Mouse (Mus musculus): ENCODE data around the gene Med22. TPM values are rescaled to one million over a fixed set of nuclear protein-coding genes. Genes with fewer than 3 reads are reported as not detected.

The Med22 gene
- 25.6 and 26.8 TPM in 2 replicates for polyA plus RNA-seq (2011; ENCODE audit: insufficient read length, low read depth, missing spikeins)

DNA sequence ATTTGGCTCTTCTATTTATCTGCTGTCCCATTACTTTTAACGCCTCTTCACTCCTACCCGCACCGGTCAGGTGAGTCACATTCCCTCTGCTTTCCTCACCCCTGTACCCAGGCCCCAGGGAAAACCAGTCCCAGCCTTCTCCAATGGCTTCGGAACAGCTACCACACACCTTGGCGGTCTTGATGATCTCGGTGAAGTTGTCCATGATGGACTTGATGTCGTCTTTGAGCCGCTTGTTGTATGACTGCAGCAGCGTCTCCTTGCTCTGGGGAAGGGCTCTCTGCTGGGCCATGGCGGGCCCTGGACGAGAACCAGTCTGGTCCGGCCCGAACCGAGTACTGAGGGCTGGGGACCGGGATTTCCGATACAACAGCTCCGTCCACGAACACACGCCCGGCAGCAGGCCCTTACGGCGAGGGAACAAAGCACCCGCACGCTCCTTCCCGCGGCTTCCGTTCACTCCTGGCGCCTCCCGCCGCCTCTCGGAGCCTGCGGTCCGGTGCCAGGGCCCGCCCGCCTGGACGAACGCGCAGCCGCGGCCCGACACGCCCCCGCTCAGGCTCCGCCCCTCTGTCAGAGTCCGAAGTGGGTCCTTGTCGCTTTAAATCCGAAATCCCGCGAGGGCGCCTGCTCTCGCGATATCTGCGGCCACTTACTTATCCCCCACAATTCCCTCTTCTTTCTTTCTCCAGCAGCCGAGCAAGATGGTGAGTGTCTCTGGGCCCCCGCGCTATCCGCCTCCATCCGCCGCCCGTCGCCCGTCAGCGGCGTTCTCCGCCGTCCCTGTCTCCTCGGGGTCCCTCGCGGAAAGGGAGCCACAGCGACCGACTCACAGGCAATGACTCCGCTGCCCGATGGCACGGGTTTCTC, at the start of gene Med22, which contains the start of gene Rpl7a:
Gene Med22 (minus strand): TSS at position 554 of the 870 bp plus-strand sequence.
Gene Rpl7a (plus strand): TSS at position 641 of the 870 bp plus-strand sequence.
- peak; percentile 82 for TF ChIP-seq POLR2A (IDR thresholded peaks at IDR 0.05; ENCODE audit: low read depth, low read length)
- TF ChIP-seq CTCF (IDR thresholded peaks at IDR 0.05; ENCODE audit: borderline replicate concordance, insufficient read depth, low read length) = no peak
- Histone ChIP-seq H3K4me3 (ENCODE audit: insufficient read depth, low read length) (peak within 1 kb of the TSS; percentile 87), H3K4me1 (ENCODE audit: control insufficient read depth, insufficient read depth, low read length) (peaks cover 2% of the 10 kb centered on the region), H3K27ac (ENCODE audit: insufficient read depth, low read length) (peak within 1 kb of the TSS; percentile 75)

DNA sequence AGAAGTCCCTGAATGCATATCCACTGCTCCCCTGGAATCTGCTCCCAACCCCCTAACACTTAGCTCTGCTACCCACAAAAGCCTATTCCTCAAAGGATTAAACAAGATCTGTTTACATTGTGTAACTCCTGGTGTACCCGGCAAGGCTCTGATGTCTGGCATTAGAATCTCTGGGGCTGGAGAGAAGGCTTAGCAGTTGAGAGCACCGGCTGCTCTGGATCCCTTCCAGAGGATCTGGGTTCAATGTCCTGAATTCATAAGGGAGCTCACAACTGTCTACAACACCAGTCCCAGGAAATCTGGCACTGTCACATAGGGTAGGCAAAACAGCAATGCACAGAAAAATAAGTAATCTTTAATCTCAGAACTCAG, 47.0 kb upstream of the Med22 start:
- no peaks in the 10 kb centered on the region; the same call in 1 of the 2 replicates for H3K4me1 ChIP-seq (ENCODE audit: control insufficient read depth, insufficient read depth, low read length)
- H3K27ac ChIP-seq (ENCODE audit: insufficient read depth, low read length) = no peak overlapping the region
- TF ChIP-seq POLR2A (IDR thresholded peaks at IDR 0.05; ENCODE audit: low read depth, low read length) = no peak
- no peak for TF ChIP-seq CTCF (IDR thresholded peaks at IDR 0.05; ENCODE audit: borderline replicate concordance, insufficient read depth, low read length)
- no peak overlapping the region for H3K4me3 ChIP-seq (ENCODE audit: insufficient read depth, low read length)

DNA sequence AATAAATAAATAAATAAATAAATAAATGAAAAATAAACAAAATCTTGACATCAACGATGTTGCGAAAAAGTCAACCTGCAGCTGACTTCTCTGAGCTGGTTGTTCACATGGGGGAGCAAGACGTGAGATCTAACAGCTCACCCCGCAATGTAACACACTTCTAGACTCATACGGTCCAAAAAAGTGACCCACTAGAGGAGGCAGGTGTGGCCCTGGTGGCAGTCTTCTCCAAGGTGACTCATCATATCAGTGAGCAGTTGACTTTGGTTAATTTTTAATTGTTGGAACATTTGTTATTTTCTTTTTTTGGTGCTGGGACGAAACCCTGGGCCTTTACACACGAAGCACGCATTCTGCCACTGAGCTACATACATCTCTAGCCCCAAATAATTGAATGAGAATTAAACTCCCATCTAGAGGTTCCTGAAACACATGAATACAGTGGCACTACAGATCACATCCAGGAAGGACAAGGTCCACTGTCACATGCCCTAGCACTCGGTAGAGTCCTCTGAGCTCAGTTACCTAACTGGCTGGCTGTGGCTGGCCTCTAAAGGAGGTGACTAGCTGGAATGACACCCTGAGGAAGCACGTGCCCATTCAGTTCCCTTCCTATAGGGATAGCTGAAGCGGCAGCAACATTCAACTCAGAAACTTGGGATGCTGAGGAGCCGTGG, 46.5 kb upstream of the Med22 start:
- no peak overlapping the region for H3K27ac ChIP-seq (ENCODE audit: insufficient read depth, low read length)
- H3K4me1 ChIP-seq (ENCODE audit: control insufficient read depth, insufficient read depth, low read length) = no peaks in the 10 kb centered on the region; the same call in 1 of the 2 replicates
- H3K4me3 ChIP-seq (ENCODE audit: insufficient read depth, low read length) = no peak overlapping the region
- TF ChIP-seq POLR2A (IDR thresholded peaks at IDR 0.05; ENCODE audit: low read depth, low read length) = no peak
- no peak for TF ChIP-seq CTCF (IDR thresholded peaks at IDR 0.05; ENCODE audit: borderline replicate concordance, insufficient read depth, low read length)

DNA sequence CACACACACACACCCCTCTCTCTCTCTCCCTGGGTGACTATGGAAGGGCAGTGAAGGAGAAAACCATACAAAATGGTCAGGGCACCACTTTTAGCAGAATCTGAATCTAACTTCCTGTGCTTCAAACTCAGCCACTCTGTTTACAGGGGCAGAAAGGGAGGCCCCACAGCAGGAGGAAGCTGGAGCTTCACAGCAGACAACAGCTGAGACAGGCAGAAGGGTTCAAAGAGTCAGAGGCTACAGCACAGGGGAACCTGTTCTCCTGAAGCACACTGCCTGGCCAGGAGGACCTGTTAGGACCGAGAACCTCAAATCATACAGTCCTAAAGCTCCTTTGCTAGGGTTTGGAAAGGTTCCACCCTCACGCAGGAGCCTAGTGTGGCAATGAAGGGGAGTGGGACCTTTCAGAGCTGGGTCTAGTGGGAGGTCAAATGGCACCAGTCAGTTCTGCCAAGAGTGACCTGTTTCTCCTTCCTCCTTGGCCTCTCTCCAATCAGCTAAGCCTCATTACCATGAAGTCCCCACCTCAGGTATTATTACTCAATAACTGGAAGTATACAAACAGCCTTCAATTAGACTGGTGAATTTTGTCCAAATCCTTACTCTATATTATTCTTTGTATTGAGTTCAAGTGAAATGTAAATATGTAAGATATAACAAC, 44.4 kb upstream of the Med22 start:
- no peaks in the 10 kb centered on the region for H3K4me1 ChIP-seq (ENCODE audit: control insufficient read depth, insufficient read depth, low read length)
- no peak overlapping the region for H3K27ac ChIP-seq (ENCODE audit: insufficient read depth, low read length)
- no peak overlapping the region for H3K4me3 ChIP-seq (ENCODE audit: insufficient read depth, low read length)
- no peak for TF ChIP-seq CTCF (IDR thresholded peaks at IDR 0.05; ENCODE audit: borderline replicate concordance, insufficient read depth, low read length)

DNA sequence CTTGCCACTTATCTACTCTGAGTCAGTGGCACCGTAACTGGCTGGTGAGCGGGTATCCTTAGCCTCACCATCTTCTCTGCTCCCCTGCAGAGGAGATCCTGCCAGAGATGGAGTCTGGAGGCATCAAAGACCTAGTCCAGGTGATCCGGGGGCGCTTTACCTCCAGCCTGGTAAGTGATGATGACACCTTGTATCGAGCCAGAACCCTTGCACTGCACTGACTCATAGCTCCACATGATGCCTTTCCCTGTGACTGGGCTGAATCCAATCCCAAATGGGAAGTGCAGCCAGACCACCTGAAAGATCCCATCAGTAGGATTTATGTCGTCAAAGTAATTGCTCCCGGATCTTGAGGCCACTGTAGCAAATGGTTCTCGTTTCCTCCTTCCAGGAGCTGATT, 42.4 kb upstream of the Med22 start:
- no peaks in the 10 kb centered on the region for H3K4me1 ChIP-seq (ENCODE audit: control insufficient read depth, insufficient read depth, low read length)
- no peak overlapping the region for H3K4me3 ChIP-seq (ENCODE audit: insufficient read depth, low read length)
- TF ChIP-seq CTCF (IDR thresholded peaks at IDR 0.05; ENCODE audit: borderline replicate concordance, insufficient read depth, low read length) (no peak), POLR2A (IDR thresholded peaks at IDR 0.05; ENCODE audit: low read depth, low read length) (no peak)
- H3K27ac ChIP-seq (ENCODE audit: insufficient read depth, low read length) = no peak overlapping the region

DNA sequence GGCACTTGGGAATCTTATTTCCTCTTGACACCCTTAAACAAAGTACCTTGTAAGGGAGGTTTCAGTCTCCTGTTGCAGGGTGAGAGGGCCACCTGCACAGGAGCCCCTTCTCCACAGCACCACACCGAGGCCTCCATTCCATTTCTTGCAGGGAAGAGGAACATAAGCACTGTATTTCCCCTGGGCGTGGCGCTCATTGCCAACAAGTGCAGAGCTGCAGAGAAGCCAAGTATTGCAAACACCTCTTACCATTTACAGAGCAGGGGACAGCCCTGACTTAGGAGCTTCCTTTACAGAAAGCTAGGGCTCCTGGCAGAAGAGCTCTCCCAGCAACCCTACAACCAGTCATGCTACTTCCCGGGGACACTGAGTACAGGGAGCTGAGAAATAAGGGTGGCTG, 41.7 kb upstream of the Med22 start:
- Histone ChIP-seq H3K4me3 (ENCODE audit: insufficient read depth, low read length) (no peak overlapping the region), H3K27ac (ENCODE audit: insufficient read depth, low read length) (no peak overlapping the region), H3K4me1 (ENCODE audit: control insufficient read depth, insufficient read depth, low read length) (no peaks in the 10 kb centered on the region)
- TF ChIP-seq POLR2A (IDR thresholded peaks at IDR 0.05; ENCODE audit: low read depth, low read length) (no peak), CTCF (IDR thresholded peaks at IDR 0.05; ENCODE audit: borderline replicate concordance, insufficient read depth, low read length) (no peak)

DNA sequence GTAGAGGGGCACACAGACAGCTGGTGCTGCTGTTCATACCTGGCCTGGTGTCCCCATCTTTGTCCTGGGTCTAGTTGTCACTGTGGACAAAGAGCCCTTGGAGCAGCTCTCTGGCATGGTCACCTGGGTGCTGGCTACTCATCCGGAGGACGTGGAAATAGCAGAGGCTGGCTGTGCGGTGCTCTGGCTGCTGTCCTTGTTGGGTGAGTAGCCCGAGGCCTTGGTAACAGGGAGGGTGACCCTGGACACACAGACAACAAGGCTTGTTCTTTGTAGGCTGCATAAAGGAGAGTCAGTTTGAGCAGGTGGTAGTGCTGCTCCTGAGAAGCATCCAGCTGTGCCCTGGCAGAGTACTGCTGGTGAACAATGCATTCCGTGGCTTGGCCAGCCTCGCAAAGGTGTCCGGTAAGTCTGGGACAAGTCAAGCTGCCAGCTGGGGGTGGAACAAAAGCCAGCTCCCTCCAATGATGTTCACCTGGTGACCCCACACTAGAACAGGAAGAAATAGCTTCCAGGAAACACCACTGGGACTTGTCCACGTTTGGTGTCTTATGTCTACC, 40.9 kb upstream of the Med22 start:
- no peak overlapping the region for H3K4me3 ChIP-seq (ENCODE audit: insufficient read depth, low read length)
- no peak overlapping the region for H3K27ac ChIP-seq (ENCODE audit: insufficient read depth, low read length)
- TF ChIP-seq POLR2A (IDR thresholded peaks at IDR 0.05; ENCODE audit: low read depth, low read length) (no peak), CTCF (IDR thresholded peaks at IDR 0.05; ENCODE audit: borderline replicate concordance, insufficient read depth, low read length) (no peak)
- H3K4me1 ChIP-seq (ENCODE audit: control insufficient read depth, insufficient read depth, low read length) = no peaks in the 10 kb centered on the region

DNA sequence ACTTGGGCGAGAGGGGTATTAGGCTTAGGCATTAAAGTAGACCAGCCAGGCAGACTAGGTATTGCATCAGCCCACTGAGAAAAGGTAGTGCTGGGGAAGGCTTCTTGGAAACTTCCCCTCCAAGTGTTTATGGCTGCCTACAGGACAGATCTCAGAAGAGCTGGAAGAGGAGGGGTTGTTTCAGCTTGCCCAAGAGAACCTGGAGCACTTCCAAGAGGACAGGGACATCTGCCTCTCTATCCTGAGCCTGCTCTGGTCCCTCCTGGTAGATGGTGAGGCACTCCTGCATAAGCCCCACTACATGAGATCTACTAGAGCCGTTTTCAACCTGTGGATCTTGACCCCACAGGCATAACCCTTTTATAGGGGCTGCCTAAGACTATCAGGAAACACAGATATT, 39.9 kb upstream of the Med22 start:
- Histone ChIP-seq H3K4me3 (ENCODE audit: insufficient read depth, low read length) (no peak overlapping the region), H3K4me1 (ENCODE audit: control insufficient read depth, insufficient read depth, low read length) (no peaks in the 10 kb centered on the region), H3K27ac (ENCODE audit: insufficient read depth, low read length) (no peak overlapping the region)
- TF ChIP-seq POLR2A (IDR thresholded peaks at IDR 0.05; ENCODE audit: low read depth, low read length) (no peak), CTCF (IDR thresholded peaks at IDR 0.05; ENCODE audit: borderline replicate concordance, insufficient read depth, low read length) (no peak)

DNA sequence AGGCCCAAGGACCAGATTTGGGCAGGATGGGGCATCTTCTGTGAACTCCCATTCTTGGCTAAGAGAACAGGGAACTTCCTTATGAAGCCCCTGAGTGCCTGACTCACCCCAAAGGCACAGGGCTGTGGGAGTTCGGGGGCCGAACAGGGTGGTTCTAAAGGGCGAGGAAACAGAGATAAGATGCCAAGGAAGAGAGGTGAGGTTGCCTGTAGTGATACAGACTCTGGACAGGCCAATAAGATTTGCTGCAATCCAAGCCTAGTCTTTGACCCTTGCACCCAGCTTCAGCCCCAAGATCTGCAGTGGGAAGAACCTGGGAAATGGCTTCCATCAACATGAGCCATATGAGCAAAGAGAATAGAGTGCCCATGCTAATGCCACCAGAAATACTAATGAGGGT, 32.8 kb upstream of the Med22 start:
- no peak overlapping the region for H3K27ac ChIP-seq (ENCODE audit: insufficient read depth, low read length)
- TF ChIP-seq POLR2A (IDR thresholded peaks at IDR 0.05; ENCODE audit: low read depth, low read length) (no peak), CTCF (IDR thresholded peaks at IDR 0.05; ENCODE audit: borderline replicate concordance, insufficient read depth, low read length) (no peak)
- H3K4me1 ChIP-seq (ENCODE audit: control insufficient read depth, insufficient read depth, low read length) = no peaks in the 10 kb centered on the region
- no peak overlapping the region for H3K4me3 ChIP-seq (ENCODE audit: insufficient read depth, low read length)

Data from embryonic fibroblast, embryonic 13.5 days (primary cell).